Mouse (Mus musculus): ENCODE data around the gene Mllt10.

GRCm38 (mm10) chr2:18138131-18138530, 83.1 kb downstream of the Mllt10 start:
- TF ChIP-seq CTCF (IDR thresholded peaks at IDR 0.05; ENCODE audit: insufficient read depth, low read depth, low read length): no peak
- TF ChIP-seq POLR2A (IDR thresholded peaks at IDR 0.05; ENCODE audit: insufficient read depth, low read depth, low read length): no peak
